Comparison of ENCODE assay signal across 30 mouse cellular contexts in genomic region chr7:35150860-35151259, GRCm38 (mm10). TPM values are rescaled to one million over a fixed set of nuclear protein-coding genes. Genes with fewer than 3 reads are reported as not detected.
A peak's percentile ranks its signal among the peaks of the same experiment; 100 is the strongest.
DNase-seq lines count a peak whose midpoint lies in the region; ATAC-seq lines count a peak whose summit lies in the region.
"Had no signal": no experiment of that assay in that cellular context is flagged by ENCODE, and none has a peak within 500 bp of the region (broad histone marks: within the 10 kb centered on the region; RNA-seq: fewer than 3 reads in every experiment).

No protein-coding gene starts in this region.

- peaks cover 9% of the 10 kb centered on the region for H3K4me1 ChIP-seq in brown adipose tissue, adult 24 weeks (ENCODE audit: control insufficient read depth, insufficient read depth, insufficient read length, low read length)

- H3K4me3 ChIP-seq in brown adipose tissue, adult 24 weeks (ENCODE audit: insufficient read depth, low read depth, low read length) = no peak overlapping the region
- H3K4me3 ChIP-seq: erythroblast, embryonic 14.5 days; hindbrain, embryonic 12.5 days; intestine, embryonic 15.5 days; myocyte; neural tube, embryonic 12.5 days had no signal

- DNase-seq in layer of hippocampus, adult 11-12 months (ENCODE audit: low spot score) = peak; percentile 29
- DNase-seq in layer of hippocampus, adult 18-20 months (ENCODE audit: low spot score in 2 of 2) = no peak
- DNase-seq in 416B (ENCODE audit: low read depth) = peak; percentile 37
- no peak for DNase-seq in adipocyte (ENCODE audit: low spot score)
- no peak for DNase-seq in gastrocnemius, postnatal 10 days
- DNase-seq in layer of hippocampus, postnatal 10 days (ENCODE audit: low spot score in 2 of 2) = no peak
- DNase-seq: adrenal gland, postnatal 25 days; cerebellum, adult 11-12 months; cerebellum, adult 9-11 months; gastrocnemius, postnatal 36 days; heart, postnatal 14 days; kidney, adult 8-10 months; layer of hippocampus, postnatal 36 days; left cerebral cortex, postnatal 4 days; lung, adult 18-20 months; lung, postnatal 4 days; thymus, adult 2 months; thymus, postnatal 36 days had no signal

- H3K27ac ChIP-seq in brown adipose tissue, adult 24 weeks (replicated peaks; ENCODE audit: low read depth, low read length) = peak overlapping the region; percentile 12; the same call in 1 of the 2 replicates
- H3K27ac ChIP-seq: hindbrain, embryonic 12.5 days; hindbrain, postnatal 0 days; intestine, embryonic 15.5 days; kidney, postnatal 0 days; neural tube, embryonic 12.5 days had no signal

- peak; percentile 80 for ATAC-seq in megakaryocyte, adult 5-6 weeks (ENCODE audit: poor library complexity, severe bottlenecking)
- ATAC-seq: CD4-positive, CD25-positive, alpha-beta regulatory T cell, adult 4 months; intestine, embryonic 15.5 days; lung, postnatal 0 days; midbrain, embryonic 16.5 days had no signal

RNA-seq across cellular contexts. Expression of gene Cebpa, which starts 31.8 kb away (rescaled TPM):
- 10 to 100 TPM; 21.4 to 22.4 TPM for total RNA-seq in layer of hippocampus, adult 18-20 months (2021)
- 427 and 435 TPM in 2 replicates for polyA plus RNA-seq in brown adipose tissue, adult 24 weeks (2012; ENCODE audit: insufficient read depth, insufficient read length, missing spikeins)
- total RNA-seq in megakaryocyte, adult 5-6 weeks (2015) = 48.7 and 57.0 TPM in 2 replicates
- total RNA-seq in megakaryocyte, adult 5-6 weeks (2017) = 21.7 and 22.4 TPM in 2 replicates
- total RNA-seq in gastrocnemius, postnatal 10 days (2021) = 1 to 10 TPM; 7.5 to 8.2 TPM
- 10 to 100 TPM in 1 of 2 experiments, 1 to 10 TPM in 1; 8.8 to 10.1 TPM for total RNA-seq in layer of hippocampus, postnatal 10 days (2021)

RNA-seq across cellular contexts. Expression of gene Slc7a10, which starts 35.3 kb away (rescaled TPM):
- 10 to 100 TPM; 39.2 to 44.8 TPM for total RNA-seq in layer of hippocampus, adult 18-20 months (2021)
- polyA plus RNA-seq in brown adipose tissue, adult 24 weeks (2012; ENCODE audit: insufficient read depth, insufficient read length, missing spikeins) = 7.7 and 8.3 TPM in 2 replicates
- not detected in 2 replicates for total RNA-seq in megakaryocyte, adult 5-6 weeks (2015)
- total RNA-seq in megakaryocyte, adult 5-6 weeks (2017) = not detected in 2 replicates
- 1 to 10 TPM; 2.8 to 4.1 TPM for total RNA-seq in gastrocnemius, postnatal 10 days (2021)
- 10 to 100 TPM; 55.3 to 55.5 TPM for total RNA-seq in layer of hippocampus, postnatal 10 days (2021)
- polyA plus RNA-seq: erythroblast, embryonic 14.5 days; myocyte had no signal

Comparison
In these comparisons a context has a peak if more than half of its experiments do, and no peak if none do; other contexts are left out.
1. DNase-seq: peak in layer of hippocampus, adult 11-12 months (single experiment) and 416B (single experiment); none in layer of hippocampus, adult 18-20 months (0 of 2), adipocyte (single experiment), gastrocnemius, postnatal 10 days (single experiment) and layer of hippocampus, postnatal 10 days (0 of 2).
2. RNA of gene Slc7a10, which starts 35.3 kb away (total RNA-seq): 55.3 to 55.5 TPM in layer of hippocampus, postnatal 10 days and 39.2 to 44.8 TPM in layer of hippocampus, adult 18-20 months; 2.8 to 4.1 TPM in gastrocnemius, postnatal 10 days and not detected in megakaryocyte, adult 5-6 weeks; every median in the first group is over 4 times any median in the second.